Mouse (Mus musculus): ENCODE data around the gene Nos1. TPM values are rescaled to one million over a fixed set of nuclear protein-coding genes. Genes with fewer than 3 reads are reported as not detected.

Nos1 gene
- polyA plus RNA-seq (2012; ENCODE audit: insufficient read depth, insufficient read length, missing spikeins): 0.28 and 0.29 TPM in 2 replicates

- Histone ChIP-seq H3K4me1 (ENCODE audit: control insufficient read depth, insufficient read depth, insufficient read length, low read length) (no peaks in the 10 kb centered on the region), H3K27ac (replicated peaks; ENCODE audit: low read depth, low read length) (no peak within 1 kb of the TSS), H3K4me3 (ENCODE audit: insufficient read depth, low read depth, low read length) (no peak within 1 kb of the TSS)
These were observed at the start of gene Nos1 for GRCm38 (mm10) chr5:117780681-117781080. Gene Nos1 (plus strand): TSS chr5:117781032.

- Histone ChIP-seq H3K4me1 (ENCODE audit: control insufficient read depth, insufficient read depth, insufficient read length, low read length) (no peaks in the 10 kb centered on the region), H3K4me3 (ENCODE audit: insufficient read depth, low read depth, low read length) (no peak overlapping the region), H3K27ac (replicated peaks; ENCODE audit: low read depth, low read length) (no peak overlapping the region)
These were observed 49.5 kb upstream of the Nos1 start for GRCm38 (mm10) chr5:117731311-117731710.

- no peak overlapping the region for H3K4me3 ChIP-seq (ENCODE audit: insufficient read depth, low read depth, low read length)
- H3K27ac ChIP-seq (replicated peaks; ENCODE audit: low read depth, low read length): no peak overlapping the region
- H3K4me1 ChIP-seq (ENCODE audit: control insufficient read depth, insufficient read depth, insufficient read length, low read length): no peaks in the 10 kb centered on the region
These were observed 36.1 kb upstream of the Nos1 start for GRCm38 (mm10) chr5:117744654-117745178.

- Histone ChIP-seq H3K4me1 (ENCODE audit: control insufficient read depth, insufficient read depth, insufficient read length, low read length) (no peaks in the 10 kb centered on the region), H3K4me3 (ENCODE audit: insufficient read depth, low read depth, low read length) (no peak overlapping the region), H3K27ac (replicated peaks; ENCODE audit: low read depth, low read length) (no peak overlapping the region)
These were observed 31.5 kb upstream of the Nos1 start for GRCm38 (mm10) chr5:117749353-117749752.

- H3K27ac ChIP-seq (replicated peaks; ENCODE audit: low read depth, low read length): no peak overlapping the region
These were observed 22.9 kb upstream of the Nos1 start for GRCm38 (mm10) chr5:117757696-117758482.

GRCm38 (mm10) chr5:117761181-117761832 is 19.5 kb upstream of the Nos1 start:
- Histone ChIP-seq H3K27ac (replicated peaks; ENCODE audit: low read depth, low read length) (no peak overlapping the region), H3K4me3 (ENCODE audit: insufficient read depth, low read depth, low read length) (no peak overlapping the region), H3K4me1 (ENCODE audit: control insufficient read depth, insufficient read depth, insufficient read length, low read length) (no peaks in the 10 kb centered on the region)

More at GRCm38 (mm10) chr5:117757696-117758482, 22.9 kb upstream of the Nos1 start:
- no peaks in the 10 kb centered on the region for H3K4me1 ChIP-seq (ENCODE audit: control insufficient read depth, insufficient read depth, insufficient read length, low read length)
- no peak overlapping the region for H3K4me3 ChIP-seq (ENCODE audit: insufficient read depth, low read depth, low read length)

GRCm38 (mm10) chr5:117764496-117764895 is 16.3 kb upstream of the Nos1 start:
- Histone ChIP-seq H3K4me1 (ENCODE audit: control insufficient read depth, insufficient read depth, insufficient read length, low read length) (no peaks in the 10 kb centered on the region), H3K4me3 (ENCODE audit: insufficient read depth, low read depth, low read length) (no peak overlapping the region), H3K27ac (replicated peaks; ENCODE audit: low read depth, low read length) (no peak overlapping the region)

- Histone ChIP-seq H3K27ac (replicated peaks; ENCODE audit: low read depth, low read length) (no peak overlapping the region), H3K4me1 (ENCODE audit: control insufficient read depth, insufficient read depth, insufficient read length, low read length) (no peaks in the 10 kb centered on the region), H3K4me3 (ENCODE audit: insufficient read depth, low read depth, low read length) (no peak overlapping the region)
These were observed 1.7 kb upstream of the Nos1 start for GRCm38 (mm10) chr5:117779175-117779574.

GRCm38 (mm10) chr5:117781178-117781577 is 346 bp downstream of the Nos1 start:
- Histone ChIP-seq H3K27ac (replicated peaks; ENCODE audit: low read depth, low read length) (no peak overlapping the region), H3K4me1 (ENCODE audit: control insufficient read depth, insufficient read depth, insufficient read length, low read length) (no peaks in the 10 kb centered on the region), H3K4me3 (ENCODE audit: insufficient read depth, low read depth, low read length) (no peak overlapping the region)

- no peak overlapping the region for H3K27ac ChIP-seq (replicated peaks; ENCODE audit: low read depth, low read length)
- H3K4me1 ChIP-seq (ENCODE audit: control insufficient read depth, insufficient read depth, insufficient read length, low read length): no peaks in the 10 kb centered on the region
- H3K4me3 ChIP-seq (ENCODE audit: insufficient read depth, low read depth, low read length): no peak overlapping the region
These were observed 9.2 kb downstream of the Nos1 start for GRCm38 (mm10) chr5:117790071-117790470.

GRCm38 (mm10) chr5:117791875-117792274 is 11.0 kb downstream of the Nos1 start:
- Histone ChIP-seq H3K27ac (replicated peaks; ENCODE audit: low read depth, low read length) (no peak overlapping the region), H3K4me3 (ENCODE audit: insufficient read depth, low read depth, low read length) (no peak overlapping the region), H3K4me1 (ENCODE audit: control insufficient read depth, insufficient read depth, insufficient read length, low read length) (no peaks in the 10 kb centered on the region)

GRCm38 (mm10) chr5:117800849-117801248 is 20.0 kb downstream of the Nos1 start:
- no peaks in the 10 kb centered on the region for H3K4me1 ChIP-seq (ENCODE audit: control insufficient read depth, insufficient read depth, insufficient read length, low read length)
- no peak overlapping the region for H3K27ac ChIP-seq (replicated peaks; ENCODE audit: low read depth, low read length)
- no peak overlapping the region for H3K4me3 ChIP-seq (ENCODE audit: insufficient read depth, low read depth, low read length)

- Histone ChIP-seq H3K4me3 (ENCODE audit: insufficient read depth, low read depth, low read length) (no peak overlapping the region), H3K27ac (replicated peaks; ENCODE audit: low read depth, low read length) (no peak overlapping the region), H3K4me1 (ENCODE audit: control insufficient read depth, insufficient read depth, insufficient read length, low read length) (no peaks in the 10 kb centered on the region)
These were observed 21.3 kb downstream of the Nos1 start for GRCm38 (mm10) chr5:117802071-117802521.

- Histone ChIP-seq H3K4me3 (ENCODE audit: insufficient read depth, low read depth, low read length) (no peak overlapping the region), H3K4me1 (ENCODE audit: control insufficient read depth, insufficient read depth, insufficient read length, low read length) (no peaks in the 10 kb centered on the region), H3K27ac (replicated peaks; ENCODE audit: low read depth, low read length) (no peak overlapping the region)
These were observed 22.7 kb downstream of the Nos1 start for GRCm38 (mm10) chr5:117803551-117803950.

- no peaks in the 10 kb centered on the region for H3K4me1 ChIP-seq (ENCODE audit: control insufficient read depth, insufficient read depth, insufficient read length, low read length)
- no peak overlapping the region for H3K27ac ChIP-seq (replicated peaks; ENCODE audit: low read depth, low read length)
- H3K4me3 ChIP-seq (ENCODE audit: insufficient read depth, low read depth, low read length): no peak overlapping the region
These were observed 30.1 kb downstream of the Nos1 start for GRCm38 (mm10) chr5:117810930-117811329.

All from brown adipose tissue, adult 24 weeks (tissue).